Mouse (Mus musculus) brain, embryonic 14.5 days (tissue): ENCODE measurements around the gene Fam181b.

Source experiments
- CTCF ChIP-seq: fragments of 200-500 bp; IDR thresholded peaks from 2 replicates; pipeline ENCODE4 v1.5.1; 2012; ENCODE audit warnings: inconsistent platforms, mild to moderate bottlenecking, moderate library complexity, borderline replicate concordance; ENCODE audit not compliant: insufficient read depth, insufficient read length; ENCODE audit errors: extremely low read depth
- POLR2A ChIP-seq: fragments of 200-500 bp; IDR thresholded peaks from 2 replicates; pipeline ENCODE4 v1.6.1; 2012; ENCODE audit warnings: mild to moderate bottlenecking, inconsistent platforms, borderline replicate concordance; ENCODE audit not compliant: poor library complexity, insufficient read depth, insufficient read length, severe bottlenecking; ENCODE audit errors: extremely low read depth

- peak; percentile 96 for TF ChIP-seq POLR2A
- TF ChIP-seq CTCF, result no peak
Measured at GRCm38 (mm10) chr7:93079785-93080730, at the start of gene Fam181b.
